Mouse (Mus musculus): ENCODE results near the gene Cnga3.

The Cnga3 gene

GRCm38 (mm10) chr1:37287748-37288147 is 73.5 kb downstream of the Cnga3 start:
- no peak for DNase-seq

GRCm38 (mm10) chr1:37288181-37288935 is 74.1 kb downstream of the Cnga3 start:
- no peak for DNase-seq

- DNase-seq: no peak
These were observed 74.7 kb downstream of the Cnga3 start for GRCm38 (mm10) chr1:37288941-37289340.

- no peak for DNase-seq
These were observed 82.2 kb downstream of the Cnga3 start for GRCm38 (mm10) chr1:37296414-37296813.

- DNase-seq: no peak
These were observed 84.7 kb downstream of the Cnga3 start for GRCm38 (mm10) chr1:37298904-37299303.

GRCm38 (mm10) chr1:37299540-37300491 is 85.6 kb downstream of the Cnga3 start, which contains the start of gene Inpp4a:
Inpp4a (plus strand) TSS chr1:37299865.
- DNase-seq: peak; percentile 91 to 98

- no peak for DNase-seq
These were observed 86.4 kb downstream of the Cnga3 start for GRCm38 (mm10) chr1:37300650-37301049.

- no peak for DNase-seq
These were observed 88.6 kb downstream of the Cnga3 start for GRCm38 (mm10) chr1:37302801-37303200.

- no peak for DNase-seq
These were observed 91.6 kb downstream of the Cnga3 start for GRCm38 (mm10) chr1:37305691-37306287.

GRCm38 (mm10) chr1:37307586-37307985 is 93.4 kb downstream of the Cnga3 start:
- DNase-seq: no peak

GRCm38 (mm10) chr1:37308021-37308742 is 93.9 kb downstream of the Cnga3 start:
- no peak for DNase-seq

GRCm38 (mm10) chr1:37308743-37309100 is 94.5 kb downstream of the Cnga3 start:
- DNase-seq: no peak

GRCm38 (mm10) chr1:37309939-37310515 is 95.8 kb downstream of the Cnga3 start:
- no peak for DNase-seq

All from spleen, adult 18-20 months (tissue).